Mouse (Mus musculus) midbrain, postnatal 0 days (tissue): ENCODE results near the gene Slc30a2. TPM values are rescaled to one million over a fixed set of nuclear protein-coding genes. Genes with fewer than 3 reads are reported as not detected.
"Not testable (repeated sequence)": the region's sequence is repeated elsewhere in the genome, so short reads cannot be mapped to it uniquely, and the experiment has no call there.

ENCODE experiments used
- ATAC-seq: fragments of 200-750 bp; cut with Nextera tagmentation; 2 replicates; pipeline ENCODE4 v1.8.0; 2017; ENCODE audit warnings: moderate number of reproducible peaks, mild to moderate bottlenecking, moderate TSS enrichment, moderate library complexity; ENCODE audit not compliant: low FRiP score
- DNase-seq: peaks from one replicate; pipeline ENCODE4 v3.0.0-alpha.2; 2015; ENCODE audit warnings: low spot score
- H3K27ac ChIP-seq: fragments of 300-500 bp; sonication (generic); 2 replicates; pipeline ENCODE4 v1.5.1; 2014; ENCODE audit warnings: low read depth, mild to moderate bottlenecking, low read length, mixed read lengths
- H3K27me3 ChIP-seq: fragments of 300-500 bp; sonication (generic); 2 replicates; pipeline ENCODE4 v1.6.1; 2014; ENCODE audit warnings: low read length, control low read depth, mixed read lengths; ENCODE audit not compliant: insufficient read depth
- H3K36me3 ChIP-seq: fragments of 300-500 bp; sonication (generic); 2 replicates; pipeline ENCODE4 v1.6.1; 2014; ENCODE audit warnings: low read length, control low read depth, mixed read lengths; ENCODE audit not compliant: insufficient read depth
- H3K4me1 ChIP-seq: fragments of 300-500 bp; sonication (generic); 2 replicates; pipeline ENCODE4 v1.6.1; 2014; ENCODE audit warnings: mild to moderate bottlenecking, control low read depth, antibody characterized with exemption, low read length, mixed read lengths; ENCODE audit not compliant: insufficient read depth
- H3K4me2 ChIP-seq: fragments of 300-500 bp; sonication (generic); 2 replicates; pipeline ENCODE4 v1.6.1; 2014; ENCODE audit warnings: low read depth, mild to moderate bottlenecking, low read length, mixed read lengths; ENCODE audit not compliant: poor library complexity, severe bottlenecking
- H3K4me3 ChIP-seq: fragments of 300-500 bp; sonication (generic); 2 replicates; pipeline ENCODE4 v1.5.1; 2014; ENCODE audit warnings: low read depth, mild to moderate bottlenecking, low read length, moderate library complexity
- H3K9ac ChIP-seq: fragments of 300-500 bp; sonication (generic); replicated peaks from 2 replicates; pipeline ENCODE4 v1.6.1; 2014; ENCODE audit warnings: mild to moderate bottlenecking, low read length, moderate library complexity, mixed read lengths; ENCODE audit not compliant: poor library complexity, severe bottlenecking
- H3K9me3 ChIP-seq: fragments of 300-500 bp; sonication (generic); 2 replicates; pipeline ENCODE4 v1.6.1; 2016; ENCODE audit warnings: low read length, control low read depth
- CTCF ChIP-seq: IDR thresholded peaks from 2 replicates; pipeline ENCODE4 v1.5.1; 2016; ENCODE audit warnings: antibody characterized with exemption, mild to moderate bottlenecking
- WGBS: fragments of 180-500 bp; shearing (Covaris S2); extraction: QIAGEN DNeasy Blood & Tissue Kit; methylation state at CpG from one replicate; pipeline ENCODE4 v1.1.7; 2014; 5-methylcytosine and 5-hydroxymethylcytosine counted together
- polyA plus RNA-seq: library from polyadenylated mRNA; unstranded; fragments of >200 nt; fragmentation: Nextera tagmentation; extraction: Ambion mirVana; gene quantifications from 2 replicates; pipeline ENCODE4 v1.2.1, GENCODE M21; 2015
- total RNA-seq: library from RNA; depleted of rRNA; stranded (reverse); fragments of >200 nt; gene quantifications from 2 replicates; pipeline ENCODE4 v1.2.3, GENCODE M21; 2014

The Slc30a2 gene
- total and polyA plus RNA-seq, 2 experiments from 2014 or later = 0.17 TPM; not detected in 1

GRCm38 (mm10) chr4:134378089-134378615 is 35.2 kb downstream of the Slc30a2 start:
- TF ChIP-seq CTCF = no peak
- ATAC-seq = no peak

GRCm38 (mm10) chr4:134379510-134379909 is 36.5 kb downstream of the Slc30a2 start:
- no peaks in the 10 kb centered on the region for H3K27me3 ChIP-seq
- no peak overlapping the region for H3K27ac ChIP-seq
- 85% methylated on average over 8 of the region's 8 CpGs for WGBS
- H3K9ac ChIP-seq = no peak overlapping the region
- no peak for TF ChIP-seq CTCF
- ATAC-seq = no peak
- H3K4me2 ChIP-seq = no peak overlapping the region
- H3K9me3 ChIP-seq = no peaks in the 10 kb centered on the region
- DNase-seq = no peak
- H3K4me1 ChIP-seq = no peaks in the 10 kb centered on the region
- no peak overlapping the region for H3K4me3 ChIP-seq
- H3K36me3 ChIP-seq = no peaks in the 10 kb centered on the region

More at GRCm38 (mm10) chr4:134378089-134378615, 35.2 kb downstream of the Slc30a2 start:
- no peak overlapping the region for H3K4me3 ChIP-seq
- no peaks in the 10 kb centered on the region for H3K4me1 ChIP-seq
- H3K27ac ChIP-seq = no peak overlapping the region
- H3K4me2 ChIP-seq = no peak overlapping the region
- no peaks in the 10 kb centered on the region for H3K36me3 ChIP-seq
- no peaks in the 10 kb centered on the region for H3K27me3 ChIP-seq
- H3K9ac ChIP-seq = no peak overlapping the region
- no peak for DNase-seq
- no peaks in the 10 kb centered on the region for H3K9me3 ChIP-seq
- 45% methylated on average over 10 of the region's 10 CpGs for WGBS

DNA sequence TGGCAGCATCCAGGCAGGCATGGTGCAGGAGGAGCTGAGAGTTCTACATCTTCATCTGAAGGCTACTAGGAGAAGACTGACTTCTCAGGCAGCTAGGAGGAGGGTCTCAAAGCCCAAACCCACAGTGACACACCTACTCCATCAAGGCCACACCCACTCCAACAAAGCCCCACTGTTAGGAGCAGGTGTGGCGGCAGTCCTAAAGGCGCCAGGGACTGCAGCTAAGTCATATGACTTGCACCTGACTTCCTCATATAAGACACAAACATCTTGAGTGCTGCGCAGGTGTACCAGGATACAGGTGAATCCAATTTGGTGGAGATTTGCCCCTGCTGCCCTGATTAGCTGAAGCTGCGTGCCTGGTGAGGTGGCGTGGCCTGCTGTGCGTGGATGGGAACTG is 40.8 kb downstream of the Slc30a2 start, which contains the start of gene Extl1:
Extl1 (minus strand) TSS at position 101 of the 400 bp plus-strand sequence.
- not testable (repeated sequence) for DNase-seq, H3K36me3 ChIP-seq, H3K9me3 ChIP-seq, H3K4me3 ChIP-seq, H3K9ac ChIP-seq, ATAC-seq, H3K4me2 ChIP-seq, H3K4me1 ChIP-seq, H3K27me3 ChIP-seq, H3K27ac ChIP-seq
- 92% methylated on average over 2 of the region's 6 CpGs for WGBS

GRCm38 (mm10) chr4:134387268-134387667 is 44.3 kb downstream of the Slc30a2 start:
- Histone ChIP-seq H3K27me3 (no peaks in the 10 kb centered on the region), H3K9me3 (no peaks in the 10 kb centered on the region), H3K36me3 (no peaks in the 10 kb centered on the region), H3K4me3 (no peak overlapping the region), H3K4me1 (no peaks in the 10 kb centered on the region), H3K27ac (no peak overlapping the region), H3K4me2 (no peak overlapping the region), H3K9ac (no peak overlapping the region)
- WGBS = 73% methylated on average over 6 of the region's 6 CpGs
- ATAC-seq (no peak), DNase-seq (no peak)
- peak; percentile 62 for TF ChIP-seq CTCF

DNA sequence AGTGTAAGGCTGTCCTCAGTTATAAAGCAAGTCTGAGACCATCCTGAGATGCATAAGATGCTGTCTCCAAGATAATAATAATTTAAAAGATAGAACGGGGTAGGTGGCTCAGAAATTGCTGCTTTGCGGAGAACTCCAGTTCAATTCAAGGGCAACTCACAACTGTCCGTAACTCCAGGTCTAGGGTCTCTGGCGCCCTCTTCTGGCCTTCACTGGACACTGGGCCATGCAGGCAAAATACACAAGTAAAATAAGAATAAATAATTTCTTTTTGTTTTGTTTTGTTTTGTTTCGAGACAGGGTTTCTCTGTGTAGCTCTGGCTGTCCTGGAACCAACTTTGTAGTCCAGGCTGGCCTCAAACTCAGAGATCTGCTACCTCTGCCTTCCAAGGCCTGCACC is 45.4 kb downstream of the Slc30a2 start:
- Histone ChIP-seq H3K27ac (no peak overlapping the region), H3K9ac (no peak overlapping the region), H3K36me3 (no peaks in the 10 kb centered on the region), H3K4me1 (no peaks in the 10 kb centered on the region), H3K27me3 (no peaks in the 10 kb centered on the region), H3K9me3 (no peaks in the 10 kb centered on the region), H3K4me2 (no peak overlapping the region), H3K4me3 (no peak overlapping the region)
- DNase-seq (peak; percentile 63), ATAC-seq (no peak)
- WGBS = 17% methylated on average over 5 of the region's 5 CpGs
- TF ChIP-seq CTCF = peak; percentile 81

- WGBS = 80% methylated on average over 1 of the region's 1 CpGs
- Histone ChIP-seq H3K27me3 (no peaks in the 10 kb centered on the region), H3K4me1 (no peaks in the 10 kb centered on the region), H3K4me2 (no peak overlapping the region), H3K36me3 (no peaks in the 10 kb centered on the region), H3K9ac (no peak overlapping the region), H3K9me3 (no peaks in the 10 kb centered on the region), H3K4me3 (no peak overlapping the region), H3K27ac (no peak overlapping the region)
- DNase-seq (no peak), ATAC-seq (no peak)
- no peak for TF ChIP-seq CTCF
These were observed 48.7 kb downstream of the Slc30a2 start for GRCm38 (mm10) chr4:134391636-134392035.
